Mouse (Mus musculus) heart, embryonic 12.5 days (tissue): Measurements from ENCODE around the gene Rhov. TPM values are rescaled to one million over a fixed set of nuclear protein-coding genes. Genes with fewer than 3 reads are reported as not detected.

Source experiments
- ATAC-seq: fragments of 200-750 bp; cut with Nextera tagmentation; 2 replicates; pipeline ENCODE4 v1.8.0; 2017; ENCODE audit warnings: moderate TSS enrichment, moderate library complexity; ENCODE audit not compliant: insufficient number of reproducible peaks, low FRiP score
- H3K27ac ChIP-seq: fragments of 300-500 bp; sonication (generic); 2 replicates; pipeline ENCODE4 v1.5.1; 2016; ENCODE audit warnings: mild to moderate bottlenecking, moderate library complexity; ENCODE audit not compliant: poor library complexity, severe bottlenecking
- H3K27me3 ChIP-seq: fragments of 300-500 bp; sonication (generic); replicated peaks from 2 replicates; pipeline ENCODE4 v1.6.1; 2016; ENCODE audit warnings: mild to moderate bottlenecking, moderate library complexity
- H3K36me3 ChIP-seq: fragments of 300-500 bp; sonication (generic); 2 replicates; pipeline ENCODE4 v1.6.1; 2016; ENCODE audit warnings: mild to moderate bottlenecking, moderate library complexity
- H3K4me1 ChIP-seq: fragments of 300-500 bp; sonication (generic); replicated peaks from 2 replicates; pipeline ENCODE4 v1.6.1; 2016; ENCODE audit warnings: mild to moderate bottlenecking
- H3K4me2 ChIP-seq: fragments of 300-500 bp; sonication (generic); 2 replicates; pipeline ENCODE4 v1.6.1; 2016; ENCODE audit warnings: mild to moderate bottlenecking, moderate library complexity
- H3K4me3 ChIP-seq: fragments of 300-500 bp; sonication (generic); 2 replicates; pipeline ENCODE4 v1.5.1; 2016; ENCODE audit warnings: mild to moderate bottlenecking
- H3K9ac ChIP-seq: fragments of 300-500 bp; sonication (generic); 2 replicates; pipeline ENCODE4 v1.6.1; 2016; ENCODE audit warnings: mild to moderate bottlenecking, moderate library complexity
- H3K9me3 ChIP-seq: fragments of 300-500 bp; sonication (generic); replicated peaks from 2 replicates; pipeline ENCODE4 v1.6.1; 2016; ENCODE audit warnings: mild to moderate bottlenecking, moderate library complexity
- WGBS: fragments of 180-500 bp; shearing (Covaris S2); methylation state at CpG from one replicate; pipeline ENCODE4 v1.1.7; 2016; 5-methylcytosine and 5-hydroxymethylcytosine counted together
- polyA plus RNA-seq: library from polyadenylated mRNA; unstranded; fragments of >200 nt; fragmentation: Nextera tagmentation; extraction: Ambion mirVana; gene quantifications from 2 replicates; pipeline ENCODE4 v1.2.1, GENCODE M21; 2016

Rhov gene
- polyA plus RNA-seq: 0.10 and 0.13 TPM in 2 replicates

- H3K27me3 ChIP-seq: peaks cover 42% of the 10 kb centered on the region
- H3K4me1 ChIP-seq: peaks cover 8% of the 10 kb centered on the region
- peak within 1 kb of the TSS; percentile 100 for H3K4me2 ChIP-seq
- ATAC-seq: peak; percentile 81
- H3K9me3 ChIP-seq: no peaks in the 10 kb centered on the region
- H3K4me3 ChIP-seq: peak within 1 kb of the TSS; percentile 76
- H3K27ac ChIP-seq: no peak within 1 kb of the TSS
- no peaks in the 10 kb centered on the region for H3K36me3 ChIP-seq
- WGBS: under 1% methylated on average over 49 of the region's 49 CpGs
- H3K9ac ChIP-seq: peak within 1 kb of the TSS; percentile 77
Measured at GRCm38 (mm10) chr2:119270643-119271331, at the start of gene Rhov. Rhov (minus strand) TSS chr2:119271272.

GRCm38 (mm10) chr2:119320571-119320970 lies 49.5 kb upstream of the Rhov start:
- no peak overlapping the region for H3K4me2 ChIP-seq
- no peaks in the 10 kb centered on the region for H3K36me3 ChIP-seq
- peaks cover 58% of the 10 kb centered on the region for H3K27me3 ChIP-seq
- no peak for ATAC-seq
- H3K4me1 ChIP-seq: peaks cover 45% of the 10 kb centered on the region
- no peak overlapping the region for H3K27ac ChIP-seq
- 54% methylated on average over 8 of the region's 8 CpGs for WGBS
- no peak overlapping the region for H3K4me3 ChIP-seq
- H3K9me3 ChIP-seq: 0 out of 2 replicates have a peak, but pooled peaks cover 3% of the 10 kb centered on the region
- H3K9ac ChIP-seq: no peak overlapping the region

DNA sequence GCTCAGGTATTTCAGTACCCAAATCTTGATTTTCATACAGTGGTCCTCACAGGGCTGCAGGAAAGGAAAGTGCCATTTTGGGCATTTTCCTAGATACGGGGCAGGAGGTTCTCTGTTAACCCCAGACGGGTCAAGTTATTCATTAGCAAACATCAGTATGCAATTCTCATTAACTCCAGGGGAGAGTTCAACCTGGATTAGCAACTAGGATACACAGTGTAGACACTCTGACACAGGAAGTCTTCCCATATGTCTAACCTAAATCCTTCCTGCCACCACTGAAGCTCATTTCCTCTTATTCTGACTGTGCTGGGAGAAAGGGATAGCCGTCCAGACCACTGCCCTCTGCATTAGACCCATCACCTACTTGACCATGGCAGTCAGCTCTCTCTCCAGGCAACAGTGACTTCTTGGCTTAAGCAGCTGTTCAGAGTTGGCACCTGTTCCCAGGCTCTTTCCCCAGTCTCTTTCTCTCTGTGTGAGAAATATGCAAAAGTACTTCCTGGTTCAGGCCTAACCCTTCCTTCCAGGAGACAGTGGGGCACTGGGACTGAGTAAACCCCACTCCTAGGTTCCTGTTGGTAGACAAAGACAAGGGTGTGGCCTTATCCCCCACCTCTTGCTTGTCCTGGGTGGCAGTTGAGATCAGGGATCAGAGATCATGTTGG lies 47.1 kb upstream of the Rhov start:
- no peak overlapping the region for H3K27ac ChIP-seq
- H3K4me1 ChIP-seq: peaks cover 34% of the 10 kb centered on the region
- 73% methylated on average over 3 of the region's 3 CpGs for WGBS
- no peaks in the 10 kb centered on the region for H3K36me3 ChIP-seq
- H3K4me3 ChIP-seq: no peak overlapping the region
- H3K27me3 ChIP-seq: peaks cover 34% of the 10 kb centered on the region
- no peak for ATAC-seq
- no peak overlapping the region for H3K4me2 ChIP-seq
- H3K9me3 ChIP-seq: 0 out of 2 replicates have a peak, but pooled peaks cover 3% of the 10 kb centered on the region
- H3K9ac ChIP-seq: no peak overlapping the region

- no peak for ATAC-seq
- Histone ChIP-seq H3K4me2 (no peak overlapping the region), H3K27ac (no peak overlapping the region), H3K4me3 (no peak overlapping the region), H3K4me1 (peaks cover 19% of the 10 kb centered on the region), H3K36me3 (no peaks in the 10 kb centered on the region), H3K9ac (no peak overlapping the region), H3K9me3 (0 out of 2 replicates have a peak, but pooled peaks cover 3% of the 10 kb centered on the region), H3K27me3 (peaks cover 5% of the 10 kb centered on the region)
- WGBS: 63% methylated on average over 12 of the region's 12 CpGs
Measured at GRCm38 (mm10) chr2:119314742-119315310, 43.8 kb upstream of the Rhov start.

DNA sequence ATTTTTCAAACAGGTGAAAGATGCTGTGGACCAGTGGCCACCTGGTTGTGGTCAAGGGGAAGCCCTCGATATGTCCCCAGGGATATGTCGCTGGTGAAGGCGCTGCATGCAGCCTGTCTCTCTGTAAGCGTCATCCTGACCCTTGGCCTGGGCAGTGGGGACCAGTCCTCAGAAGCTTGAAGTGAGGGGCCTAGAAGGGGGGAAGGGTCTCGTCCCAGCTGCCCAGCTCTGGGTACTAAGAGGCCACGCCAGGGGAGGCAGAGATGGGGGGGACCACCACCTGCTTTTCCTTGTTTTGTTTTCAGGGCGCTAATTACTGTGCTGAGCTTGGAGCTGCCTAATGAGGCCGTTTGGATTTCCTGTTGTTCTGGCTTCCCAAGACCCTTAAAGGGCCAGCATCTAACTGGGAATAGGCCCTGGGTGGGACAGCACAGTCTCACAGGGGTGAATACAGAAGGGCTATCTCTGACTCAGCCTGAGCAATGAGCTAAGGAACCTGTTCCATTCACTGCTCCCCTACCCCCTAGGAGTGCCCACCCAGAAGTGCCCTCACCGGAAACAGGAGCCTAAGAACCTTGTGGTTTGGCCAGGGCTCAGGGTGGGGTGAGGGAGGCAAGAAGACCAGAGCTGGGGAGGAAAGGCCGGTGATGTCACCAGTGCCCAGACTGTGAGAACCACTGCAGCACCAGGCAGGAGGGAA lies 42.9 kb upstream of the Rhov start:
- Histone ChIP-seq H3K36me3 (no peaks in the 10 kb centered on the region), H3K4me1 (peaks cover 19% of the 10 kb centered on the region), H3K9ac (no peak overlapping the region), H3K9me3 (0 out of 2 replicates have a peak, but pooled peaks cover 3% of the 10 kb centered on the region), H3K27ac (no peak overlapping the region), H3K27me3 (no peaks in the 10 kb centered on the region; the same call in none of the 2 replicates), H3K4me3 (no peak overlapping the region), H3K4me2 (no peak overlapping the region)
- 40% methylated on average over 10 of the region's 10 CpGs for WGBS
- ATAC-seq: no peak

- H3K9ac ChIP-seq: no peak overlapping the region
- H3K27ac ChIP-seq: 0 out of 2 replicates have a peak overlapping the region, but pooled peaks have one; percentile 48
- peaks cover 19% of the 10 kb centered on the region for H3K4me1 ChIP-seq
- 81% methylated on average over 2 of the region's 2 CpGs for whole genome bisulfite sequencing
- H3K4me2 ChIP-seq: no peak overlapping the region
- no peak for ATAC-seq
- H3K36me3 ChIP-seq: no peaks in the 10 kb centered on the region
- H3K9me3 ChIP-seq: 0 out of 2 replicates have a peak, but pooled peaks cover 3% of the 10 kb centered on the region
- no peaks in the 10 kb centered on the region; the same call in none of the 2 replicates for H3K27me3 ChIP-seq
- H3K4me3 ChIP-seq: no peak overlapping the region
Measured at GRCm38 (mm10) chr2:119312380-119312958, 41.4 kb upstream of the Rhov start.

DNA sequence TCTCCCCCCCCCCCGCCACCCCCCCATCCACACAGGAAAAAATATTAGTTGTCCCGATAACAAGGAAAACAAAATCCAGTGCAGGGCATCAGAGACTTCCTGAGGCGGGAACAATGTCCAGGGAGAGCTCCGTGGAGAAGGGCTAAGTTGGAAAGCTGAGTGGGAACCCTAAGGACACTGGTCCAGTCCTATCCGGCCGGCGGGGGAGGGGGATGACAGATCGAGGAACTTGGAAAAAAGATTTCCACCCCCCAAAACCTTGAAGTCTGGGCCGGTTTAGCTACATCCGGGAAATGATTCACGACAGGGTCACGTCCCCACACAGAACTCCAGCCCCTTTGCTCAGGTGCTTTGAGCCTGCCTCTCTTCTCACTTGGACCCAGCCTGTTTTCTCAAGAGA lies 40.5 kb upstream of the Rhov start:
- peaks cover 19% of the 10 kb centered on the region for H3K4me1 ChIP-seq
- WGBS: 38% methylated on average over 12 of the region's 12 CpGs
- no peak overlapping the region for H3K9ac ChIP-seq
- peak; percentile 51 for ATAC-seq
- peak overlapping the region; percentile 48 for H3K27ac ChIP-seq
- H3K36me3 ChIP-seq: no peaks in the 10 kb centered on the region
- H3K9me3 ChIP-seq: 0 out of 2 replicates have a peak, but pooled peaks cover 3% of the 10 kb centered on the region
- H3K27me3 ChIP-seq: no peaks in the 10 kb centered on the region; the same call in none of the 2 replicates
- H3K4me3 ChIP-seq: no peak overlapping the region
- no peak overlapping the region for H3K4me2 ChIP-seq

GRCm38 (mm10) chr2:119304798-119305208 lies 33.7 kb upstream of the Rhov start:
- H3K4me2 ChIP-seq: no peak overlapping the region
- H3K27me3 ChIP-seq: no peaks in the 10 kb centered on the region
- H3K27ac ChIP-seq: peak overlapping the region; percentile 41; the same call in 1 of the 2 replicates
- peaks cover 33% of the 10 kb centered on the region for H3K4me1 ChIP-seq
- WGBS: 24% methylated on average over 3 of the region's 3 CpGs
- no peaks in the 10 kb centered on the region for H3K9me3 ChIP-seq
- H3K36me3 ChIP-seq: no peaks in the 10 kb centered on the region
- H3K9ac ChIP-seq: no peak overlapping the region
- peak; percentile 50; the same call in 1 of the 2 replicates for ATAC-seq
- H3K4me3 ChIP-seq: no peak overlapping the region

- Histone ChIP-seq H3K9ac (no peak overlapping the region), H3K4me2 (no peak overlapping the region), H3K4me1 (peaks cover 35% of the 10 kb centered on the region), H3K4me3 (no peak overlapping the region), H3K27ac (peak overlapping the region; percentile 41; the same call in 1 of the 2 replicates), H3K27me3 (no peaks in the 10 kb centered on the region), H3K9me3 (no peaks in the 10 kb centered on the region), H3K36me3 (no peaks in the 10 kb centered on the region)
- 37% methylated on average over 3 of the region's 3 CpGs for WGBS
- ATAC-seq: no peak
Measured at GRCm38 (mm10) chr2:119304391-119304790, 33.3 kb upstream of the Rhov start.

- no peak overlapping the region for H3K27ac ChIP-seq
- H3K4me3 ChIP-seq: no peak overlapping the region
- H3K9ac ChIP-seq: no peak overlapping the region
- peaks cover 40% of the 10 kb centered on the region for H3K4me1 ChIP-seq
- peaks cover 11% of the 10 kb centered on the region for H3K36me3 ChIP-seq
- ATAC-seq: no peak
- H3K27me3 ChIP-seq: no peaks in the 10 kb centered on the region
- no peak overlapping the region for H3K4me2 ChIP-seq
- no peaks in the 10 kb centered on the region for H3K9me3 ChIP-seq
- 68% methylated on average over 6 of the region's 6 CpGs for WGBS
Measured at GRCm38 (mm10) chr2:119302876-119303275, 31.8 kb upstream of the Rhov start.
